Mouse (Mus musculus) thymus, adult 2 months (tissue): ENCODE measurements around the gene Mcmbp. TPM values are rescaled to one million over a fixed set of nuclear protein-coding genes. Genes with fewer than 3 reads are reported as not detected.
"Not testable (repeated sequence)": the region's sequence is repeated elsewhere in the genome, so short reads cannot be mapped to it uniquely, and the experiment has no call there.

ENCODE experiments used
- DNase-seq: peaks from one replicate; pipeline ENCODE4 v3.0.0; 2021
- H3K27ac ChIP-seq: fragments of 200-500 bp; 2 replicates; pipeline ENCODE4 v1.5.1; 2012; ENCODE audit warnings: low read length, control low read depth; ENCODE audit not compliant: control insufficient read depth, insufficient read depth
- H3K27me3 ChIP-seq: fragments of 200-500 bp; 2 replicates; pipeline ENCODE4 v1.6.1; 2012; ENCODE audit warnings: mild to moderate bottlenecking, low read length, moderate library complexity, mixed read lengths; ENCODE audit not compliant: control insufficient read depth, insufficient read depth
- H3K36me3 ChIP-seq: fragments of 200-500 bp; 2 replicates; pipeline ENCODE4 v1.6.1; 2012; ENCODE audit warnings: mild to moderate bottlenecking, low read length, moderate library complexity; ENCODE audit not compliant: control insufficient read depth, insufficient read depth
- H3K4me1 ChIP-seq: fragments of 200-500 bp; replicated peaks from 2 replicates; pipeline ENCODE4 v1.6.1; 2012; ENCODE audit warnings: low read length; ENCODE audit not compliant: control insufficient read depth, insufficient read depth
- H3K4me3 ChIP-seq: fragments of 200-500 bp; 2 replicates; pipeline ENCODE4 v1.5.1; 2012; ENCODE audit warnings: mild to moderate bottlenecking, low read length, control low read depth, moderate library complexity; ENCODE audit not compliant: control insufficient read depth, insufficient read depth
- CTCF ChIP-seq: fragments of 200-500 bp; IDR thresholded peaks from 2 replicates; pipeline ENCODE4 v1.5.1; 2012; ENCODE audit warnings: mild to moderate bottlenecking, control low read depth, low read length, moderate library complexity, borderline replicate concordance; ENCODE audit not compliant: control insufficient read depth, poor library complexity, insufficient read depth; ENCODE audit errors: extremely low read depth
- POLR2A ChIP-seq: fragments of 200-500 bp; IDR thresholded peaks from 2 replicates; pipeline ENCODE4 v1.6.1; 2012; ENCODE audit warnings: mild to moderate bottlenecking, low read length, control low read depth, moderate library complexity; ENCODE audit not compliant: control insufficient read depth, poor library complexity, insufficient read depth; ENCODE audit errors: extremely low read depth
- WGBS: fragments of 180-500 bp; shearing (Covaris S2); methylation state at CpG from one replicate; pipeline ENCODE4 v1.1.7; 2018; 5-methylcytosine and 5-hydroxymethylcytosine counted together
- polyA plus RNA-seq: library from polyadenylated mRNA; depleted of rRNA; stranded (reverse); fragments of >200 nt; gene quantifications from 2 replicates; pipeline ENCODE4 v1.2.3, GENCODE M21; 2012

Gene Mcmbp
- polyA plus RNA-seq, 1 experiment, result 69.0 TPM

- no peak for DNase-seq
- no peaks in the 10 kb centered on the region for H3K27me3 ChIP-seq
- 97% methylated on average over 10 of the region's 10 CpGs for WGBS
- no peak overlapping the region for H3K27ac ChIP-seq
- H3K4me1 ChIP-seq, result peaks cover 21% of the 10 kb centered on the region
- H3K4me3 ChIP-seq, result no peak overlapping the region
- TF ChIP-seq CTCF, result no peak
- no peak for TF ChIP-seq POLR2A
- peaks cover 3% of the 10 kb centered on the region; the same call in 1 of the 2 replicates for H3K36me3 ChIP-seq
Observed at GRCm38 (mm10) chr7:128726999-128727398, 13.3 kb downstream of the Mcmbp start.

DNA sequence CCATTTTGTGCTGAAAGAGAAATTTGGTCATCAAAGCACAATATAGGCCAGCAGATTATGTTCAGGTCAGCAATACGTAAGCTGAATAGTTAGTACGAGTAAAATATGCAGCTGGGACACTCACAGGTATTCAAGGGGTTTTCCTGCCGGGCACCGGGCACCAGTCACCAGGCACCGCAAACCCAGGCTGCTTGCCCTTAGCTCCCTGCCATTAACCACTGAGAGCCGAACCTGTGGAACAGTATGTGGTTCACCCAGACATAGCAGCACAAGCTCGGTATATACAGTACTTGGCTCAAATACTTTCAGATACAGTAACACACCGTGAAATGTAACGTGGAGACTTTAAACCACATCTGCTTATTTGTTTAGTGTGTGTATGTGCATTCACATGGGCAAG, 15.1 kb downstream of the Mcmbp start:
- Histone ChIP-seq H3K27ac (no peak overlapping the region), H3K4me1 (peaks cover 19% of the 10 kb centered on the region), H3K36me3 (peaks cover 11% of the 10 kb centered on the region; the same call in 1 of the 2 replicates), H3K27me3 (no peaks in the 10 kb centered on the region), H3K4me3 (no peak overlapping the region)
- no peak for TF ChIP-seq POLR2A
- TF ChIP-seq CTCF, result no peak
- 91% methylated on average over 9 of the region's 9 CpGs for WGBS
- DNase-seq, result no peak

DNA sequence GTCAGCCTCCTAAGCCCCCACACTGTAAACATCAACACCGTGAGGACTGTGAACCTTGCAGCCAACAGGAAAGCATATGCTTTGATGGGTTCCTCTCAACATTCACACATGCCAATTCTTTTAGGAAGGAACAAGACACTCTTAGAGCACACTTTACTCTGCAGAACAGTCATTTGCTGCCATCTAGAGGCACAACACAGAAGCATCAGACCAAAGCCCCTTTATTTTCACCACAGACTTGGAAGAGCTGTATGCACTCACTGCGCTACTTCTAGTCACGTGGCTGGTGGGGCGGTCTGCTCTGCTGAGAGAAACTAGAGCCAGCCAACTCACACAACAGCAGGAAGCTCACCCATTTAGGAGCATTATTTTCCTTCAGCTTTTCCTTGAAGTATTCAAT, 15.5 kb downstream of the Mcmbp start:
- DNase-seq, result peak; percentile 80

GRCm38 (mm10) chr7:128717991-128718390, 22.3 kb downstream of the Mcmbp start:
- Histone ChIP-seq H3K36me3 (peaks cover 79% of the 10 kb centered on the region), H3K27me3 (no peaks in the 10 kb centered on the region), H3K27ac (no peak overlapping the region), H3K4me3 (no peak overlapping the region), H3K4me1 (no peaks in the 10 kb centered on the region)
- 84% methylated on average over 4 of the region's 4 CpGs for WGBS
- no peak for TF ChIP-seq POLR2A
- TF ChIP-seq CTCF, result no peak
- no peak for DNase-seq

More for the DNA sequence above, 15.5 kb downstream of the Mcmbp start:
- H3K36me3 ChIP-seq, result peaks cover 14% of the 10 kb centered on the region
- no peak for TF ChIP-seq CTCF
- no peak for TF ChIP-seq POLR2A
- H3K4me3 ChIP-seq, result no peak overlapping the region
- peaks cover 19% of the 10 kb centered on the region for H3K4me1 ChIP-seq
- H3K27ac ChIP-seq, result no peak overlapping the region
- H3K27me3 ChIP-seq, result no peaks in the 10 kb centered on the region
- 16% methylated on average over 4 of the region's 4 CpGs for WGBS

GRCm38 (mm10) chr7:128705735-128706134, 34.6 kb downstream of the Mcmbp start:
- WGBS, result 33% methylated on average over 4 of the region's 4 CpGs
- peak; percentile 66 for DNase-seq
- Histone ChIP-seq H3K36me3 (peaks cover 77% of the 10 kb centered on the region), H3K4me3 (no peak overlapping the region), H3K27ac (no peak overlapping the region), H3K4me1 (no peaks in the 10 kb centered on the region), H3K27me3 (no peaks in the 10 kb centered on the region)
- TF ChIP-seq POLR2A (no peak), CTCF (peak; percentile 85; the same call in 1 of the 2 replicates)

DNA sequence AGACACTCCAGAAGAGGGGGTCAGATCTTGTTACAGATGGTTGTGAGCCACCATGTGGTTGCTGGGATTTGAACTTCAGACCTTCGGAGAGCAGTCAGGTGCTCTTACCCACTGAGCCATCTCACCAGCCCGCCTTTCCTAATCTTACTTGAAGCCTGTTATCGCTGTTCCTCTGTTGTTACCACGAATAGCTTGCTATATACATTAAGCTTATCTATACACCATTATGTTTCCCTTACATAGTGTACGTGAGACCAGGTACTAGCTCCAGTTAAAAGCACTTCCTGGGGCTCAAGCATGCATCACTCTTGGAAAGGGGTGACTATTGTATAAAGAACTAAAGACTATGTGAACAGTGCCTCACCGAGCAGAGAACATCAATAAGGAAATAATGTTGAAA, 40.3 kb downstream of the Mcmbp start:
- not testable (repeated sequence) for H3K4me3 ChIP-seq, H3K27me3 ChIP-seq, DNase-seq, H3K4me1 ChIP-seq, H3K27ac ChIP-seq
- 98% methylated on average over 6 of the region's 6 CpGs for WGBS
- peaks cover 72% of the 10 kb centered on the region for H3K36me3 ChIP-seq

- H3K27me3 ChIP-seq, result no peaks in the 10 kb centered on the region
- no peak overlapping the region for H3K4me3 ChIP-seq
- H3K4me1 ChIP-seq, result no peaks in the 10 kb centered on the region
- H3K27ac ChIP-seq, result no peak overlapping the region
- H3K36me3 ChIP-seq, result peaks cover 34% of the 10 kb centered on the region
- TF ChIP-seq POLR2A (no peak), CTCF (no peak)
- no peak for DNase-seq
- 99% methylated on average over 10 of the region's 10 CpGs for WGBS
Observed at GRCm38 (mm10) chr7:128694848-128695247, 45.4 kb downstream of the Mcmbp start.
